Mouse (Mus musculus) adrenal gland (tissue): ENCODE data around the gene Efcab6.
"Not testable (repeated sequence)": the region's sequence is repeated elsewhere in the genome, so short reads cannot be mapped to it uniquely, and the experiment has no call there.

ENCODE experiments used
- intact Hi-C: fragments of 180-260 bp; cut with DNase I; formaldehyde crosslinking; loops from one replicate; pipeline ENCODE4 v1.15.1; 2025
- long read RNA-seq, 2 experiments: library from polyadenylated mRNA; unstranded; transcript quantifications; one replicate each; pipeline ENCODE4 v2.0.0; 2020; ENCODE audit warnings: borderline replicate concordance in 1 of 2; ENCODE audit not compliant: insufficient replicate concordance in 1 of 2

Efcab6 gene
- long read RNA-seq, experiment 1, result 0 reads
- long read RNA-seq, experiment 2, partial matches to known transcripts, result 1 of 1 reads
- long read RNA-seq, experiment 2, other reads (novel, unspliced or antisense), result 0 of 1 reads

GRCm38 (mm10) chr15:84065140-84065539 is at the start of gene Efcab6:
Gene Efcab6 (minus strand): TSS chr15:84065379.
- intact Hi-C loops, result no loop called here

- intact Hi-C loops, result no loop called here
Observed at GRCm38 (mm10) chr15:84113873-84114272, 48.7 kb upstream of the Efcab6 start.

GRCm38 (mm10) chr15:84108899-84109298 is 43.7 kb upstream of the Efcab6 start:
- intact Hi-C loops, result no loop called here

GRCm38 (mm10) chr15:84105924-84106500 is 40.8 kb upstream of the Efcab6 start:
- intact Hi-C loops, result no loop called here

- intact Hi-C loops, result no loop called here
Observed at GRCm38 (mm10) chr15:84105105-84105923, 40.1 kb upstream of the Efcab6 start, which contains the start of gene Sult4a1. Gene Sult4a1 (minus strand): TSS chr15:84105754.

GRCm38 (mm10) chr15:84104626-84105025 is 39.4 kb upstream of the Efcab6 start:
- intact Hi-C loops, result no loop called here

GRCm38 (mm10) chr15:84097536-84097935 is 32.4 kb upstream of the Efcab6 start:
- intact Hi-C loops, result not testable (repeated sequence)

- intact Hi-C loops, result no loop called here
Observed at GRCm38 (mm10) chr15:84096051-84096450, 30.9 kb upstream of the Efcab6 start.

- intact Hi-C loops, result no loop called here
Observed at GRCm38 (mm10) chr15:84094921-84095320, 29.7 kb upstream of the Efcab6 start.

GRCm38 (mm10) chr15:84086775-84087174 is 21.6 kb upstream of the Efcab6 start:
- intact Hi-C loops, result no loop called here

GRCm38 (mm10) chr15:84086364-84086763 is 21.2 kb upstream of the Efcab6 start:
- intact Hi-C loops, result no loop called here

- intact Hi-C loops, result no loop called here
Observed at GRCm38 (mm10) chr15:84080069-84080468, 14.9 kb upstream of the Efcab6 start.

- intact Hi-C loops, result no loop called here
Observed at GRCm38 (mm10) chr15:84079519-84079918, 14.3 kb upstream of the Efcab6 start.

- intact Hi-C loops, result no loop called here
Observed at GRCm38 (mm10) chr15:84078667-84079066, 13.5 kb upstream of the Efcab6 start.

- intact Hi-C loops, result no loop called here
Observed at GRCm38 (mm10) chr15:84077151-84077550, 12.0 kb upstream of the Efcab6 start.

- intact Hi-C loops, result loop anchor here (2.0 kb wide), 1 partner anchor 556 kb away; no protein-coding TSS in a partner anchor
Observed at GRCm38 (mm10) chr15:84074705-84075185, 9.6 kb upstream of the Efcab6 start.

- intact Hi-C loops, result loop anchor here (2.0 kb wide), 1 partner anchor 557 kb away; no protein-coding TSS in a partner anchor
Observed at GRCm38 (mm10) chr15:84073911-84074704, 8.9 kb upstream of the Efcab6 start.

- intact Hi-C loops, result no loop called here
Observed at GRCm38 (mm10) chr15:84073058-84073457, 7.9 kb upstream of the Efcab6 start.

GRCm38 (mm10) chr15:84072226-84072625 is 7.0 kb upstream of the Efcab6 start:
- intact Hi-C loops, result no loop called here

- intact Hi-C loops, result no loop called here
Observed at GRCm38 (mm10) chr15:84070116-84070676, 5.0 kb upstream of the Efcab6 start.

- intact Hi-C loops, result no loop called here
Observed at GRCm38 (mm10) chr15:84069455-84070050, 4.4 kb upstream of the Efcab6 start.
